Mouse (Mus musculus) adrenal gland, postnatal 10 days (tissue): ENCODE measurements at regions not wholly inside any gene's neighbourhood (a gene's known extent, or its start where the extent isn't known, plus 50 kb on each side); places are given as distances from the start of the nearest gene placed in this dataset.
A peak's percentile ranks its signal among the peaks of the same experiment; 100 is the strongest.

Experiments used
- DNase-seq: peaks from one replicate; pipeline ENCODE4 v3.0.0; 2021; ENCODE audit warnings: mixed read lengths

GRCm38 (mm10) chr13:35469361-35470198 lies 190.1 kb upstream of the Cdyl start:
- peak; percentile 37 for DNase-seq

GRCm38 (mm10) chr13:35478226-35478625 lies 181.4 kb upstream of the Cdyl start:
- DNase-seq = no peak

- DNase-seq = no peak
Observed at GRCm38 (mm10) chr13:35482340-35482739, 177.3 kb upstream of the Cdyl start.

GRCm38 (mm10) chr13:35486125-35486524 lies 173.5 kb upstream of the Cdyl start:
- DNase-seq = peak; percentile 52

GRCm38 (mm10) chr13:35499776-35500175 lies 159.9 kb upstream of the Cdyl start:
- DNase-seq = no peak

- DNase-seq = no peak
Observed at GRCm38 (mm10) chr13:35500891-35501290, 158.7 kb upstream of the Cdyl start.

- no peak for DNase-seq
Observed at GRCm38 (mm10) chr13:35501351-35502146, 158.1 kb upstream of the Cdyl start.

- peak; percentile 45 for DNase-seq
Observed at GRCm38 (mm10) chr13:35502147-35502522, 157.5 kb upstream of the Cdyl start.

- DNase-seq = peak; percentile 65
Observed at GRCm38 (mm10) chr13:35503362-35503821, 156.2 kb upstream of the Cdyl start.

GRCm38 (mm10) chr13:35507195-35507594 lies 152.4 kb upstream of the Cdyl start:
- DNase-seq = peak; percentile 43

GRCm38 (mm10) chr13:35512029-35512507 lies 147.6 kb upstream of the Cdyl start:
- no peak for DNase-seq

DNA sequence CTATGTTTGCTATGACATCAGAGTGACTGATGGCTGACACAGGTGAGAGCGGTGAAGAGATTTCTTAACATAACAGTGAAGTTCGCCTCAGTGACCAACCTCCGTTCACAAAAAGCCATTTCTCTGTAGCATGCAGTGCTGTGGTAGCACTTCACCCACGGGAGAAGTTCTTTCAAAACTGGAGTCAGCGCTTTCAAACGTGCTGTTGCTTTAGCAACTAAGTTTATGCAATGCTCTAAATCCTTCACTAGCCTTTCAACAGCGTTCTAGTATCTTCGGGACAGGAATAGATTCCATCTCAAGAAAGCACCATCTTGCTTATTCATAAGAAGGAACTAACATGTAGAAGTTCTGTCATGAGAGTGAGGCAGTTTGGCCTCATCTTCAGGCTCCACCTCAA lies 146.5 kb upstream of the Cdyl start:
- peak; percentile 13 for DNase-seq

DNA sequence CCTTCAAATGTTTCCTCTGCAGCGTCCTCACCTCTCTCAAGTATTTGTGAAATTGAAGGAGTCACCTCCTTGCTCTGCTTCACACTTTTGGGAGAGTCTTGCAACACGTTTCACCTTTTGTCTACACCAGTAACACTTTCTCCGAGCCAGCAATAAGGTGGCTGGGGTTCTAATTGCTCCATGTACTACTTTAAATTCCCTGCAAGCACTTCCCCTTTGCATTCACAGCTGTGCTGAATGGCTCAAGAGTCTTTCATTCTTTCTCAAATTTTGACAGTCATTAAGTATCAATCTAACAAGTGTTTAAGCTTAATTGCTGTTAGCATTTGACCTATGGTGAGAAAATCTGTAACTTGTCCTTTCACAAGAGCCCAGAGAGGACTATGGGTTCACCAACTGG lies 144.3 kb upstream of the Cdyl start:
- DNase-seq = no peak

- no peak for DNase-seq
Observed at GRCm38 (mm10) chr13:35517692-35518091, 141.9 kb upstream of the Cdyl start.

- no peak for DNase-seq
Observed at GRCm38 (mm10) chr13:35522272-35522671, 137.4 kb upstream of the Cdyl start.

GRCm38 (mm10) chr13:35529577-35529976 lies 130.1 kb upstream of the Cdyl start:
- no peak for DNase-seq

GRCm38 (mm10) chr13:35537106-35537505 lies 122.5 kb upstream of the Cdyl start:
- DNase-seq = peak; percentile 28

DNA sequence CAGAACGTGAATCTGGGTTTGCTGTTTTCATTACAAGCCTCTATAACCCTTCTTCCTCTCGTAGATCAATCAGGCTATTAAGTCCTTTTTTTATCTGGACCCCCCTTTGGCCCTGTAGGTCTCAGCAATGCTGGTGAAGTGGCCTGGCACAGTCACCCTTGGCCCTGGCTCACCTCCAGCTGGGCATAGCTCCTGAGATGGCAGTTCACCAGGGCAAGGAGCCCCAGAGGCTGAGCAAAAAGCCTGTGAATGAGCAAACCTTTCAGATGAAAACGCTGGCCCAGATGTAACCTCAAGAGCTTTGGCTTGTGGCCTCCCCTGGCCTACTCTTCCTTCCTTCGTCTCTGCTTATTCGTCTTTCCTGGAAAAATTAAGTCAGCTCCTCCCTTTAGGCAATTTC lies 121.7 kb upstream of the Cdyl start:
- peak; percentile 87 for DNase-seq

DNA sequence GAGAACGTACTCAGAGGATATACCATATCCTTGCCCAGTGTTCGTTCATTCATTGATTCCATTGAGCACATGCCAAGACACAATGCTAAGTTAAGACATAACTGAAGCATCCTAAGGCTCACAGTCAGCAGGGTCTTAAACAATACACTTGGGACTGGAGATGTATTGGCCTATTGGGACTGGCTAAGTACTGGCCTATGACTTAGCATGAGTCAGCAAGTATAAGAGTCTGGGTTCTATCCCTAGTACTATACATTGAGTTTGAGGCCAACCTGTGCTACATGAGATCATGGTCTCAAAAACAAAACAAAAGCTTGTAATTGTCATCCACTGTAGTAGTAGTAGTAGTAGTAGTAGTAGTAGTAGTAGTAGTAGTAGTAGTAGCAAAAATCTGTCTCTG lies 119.2 kb upstream of the Cdyl start:
- DNase-seq = no peak

DNA sequence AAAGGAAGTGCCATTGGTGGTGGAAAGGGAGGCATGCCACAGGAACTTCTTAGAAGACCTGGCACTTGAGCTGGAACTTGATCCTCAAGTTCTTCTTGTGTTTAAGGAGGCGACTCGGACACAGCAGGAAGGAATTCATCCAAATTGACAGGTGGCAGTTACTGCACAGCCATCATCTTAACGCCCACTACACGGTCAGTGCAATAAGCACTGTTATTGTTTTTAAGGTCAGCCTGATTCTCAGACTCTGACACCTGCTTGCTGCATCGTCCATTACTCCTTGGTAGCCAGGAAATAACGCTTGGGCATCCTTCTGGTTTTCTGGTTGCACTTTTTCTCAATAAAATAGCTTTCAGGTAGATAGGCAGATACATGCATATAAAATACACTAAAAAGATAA lies 118.6 kb upstream of the Cdyl start:
- DNase-seq = no peak

DNA sequence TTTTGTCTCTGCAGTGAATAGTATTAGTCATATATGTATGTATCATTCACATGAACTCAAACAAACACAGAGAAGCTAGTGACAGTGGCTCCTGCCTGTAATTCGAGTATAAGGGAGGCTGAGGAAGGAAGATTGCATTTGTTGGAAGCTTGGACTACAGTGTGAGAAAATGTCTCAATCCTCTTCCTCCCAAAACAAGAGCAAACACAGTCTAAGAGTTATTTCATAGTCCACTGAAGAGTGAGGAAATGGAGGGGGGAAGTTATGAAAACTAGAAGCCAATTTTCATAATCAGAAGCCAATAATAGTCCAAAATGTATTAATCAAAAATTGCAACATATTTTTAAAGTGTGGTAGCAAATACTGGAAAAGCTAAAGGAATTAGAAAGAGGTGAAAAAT lies 95.6 kb upstream of the Cdyl start:
- DNase-seq = no peak

- peak; percentile 6 for DNase-seq
Observed at GRCm38 (mm10) chr13:35581616-35582015, 78.0 kb upstream of the Cdyl start.

GRCm38 (mm10) chr13:35598003-35598402 lies 61.6 kb upstream of the Cdyl start:
- DNase-seq = no peak
